ENCODE assay signal across 9 mouse cellular contexts in the genomic region with DNA sequence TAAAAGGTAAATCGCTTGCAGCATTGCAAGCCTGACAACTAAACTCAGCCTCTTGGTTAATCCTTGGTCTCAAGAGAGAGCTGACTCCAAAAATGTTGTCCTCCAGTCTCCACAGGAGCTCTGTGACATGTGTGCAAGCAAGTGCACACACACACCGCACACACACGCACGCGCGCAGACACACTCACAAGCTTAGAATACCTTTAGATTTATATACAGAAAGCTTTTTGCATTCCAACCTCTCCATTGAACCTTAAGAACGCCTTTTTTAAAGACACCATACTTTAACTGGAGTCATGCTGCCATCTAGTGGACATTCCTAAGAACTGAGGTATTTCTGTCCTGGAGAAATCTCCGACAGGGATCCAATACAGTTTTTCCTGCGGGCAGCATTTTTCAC.
A peak's percentile ranks its signal among the peaks of the same experiment; 100 is the strongest.
DNase-seq lines count a peak whose midpoint lies in the region; ATAC-seq lines count a peak whose summit lies in the region.
"Had no signal": no experiment of that assay in that cellular context is flagged by ENCODE, and none has a peak within 500 bp of the region (broad histone marks: within the 10 kb centered on the region; RNA-seq: fewer than 3 reads in every experiment).

No protein-coding gene starts in this region.

- no peak overlapping the region for H3K4me3 ChIP-seq in intestine, embryonic 15.5 days (replicated peaks)
- H3K4me3 ChIP-seq: erythroblast, embryonic 14.5 days had no signal

- peak; percentile 49; the same call in 1 of the 2 replicates for ATAC-seq in intestine, embryonic 15.5 days

- H3K4me2 ChIP-seq in intestine, embryonic 15.5 days (replicated peaks): peak overlapping the region; percentile 30; the same call in 1 of the 2 replicates

- DNase-seq in ovary, postnatal 14 days (ENCODE audit: low spot score): peak; percentile 39
- DNase-seq in ovary, postnatal 10 days (ENCODE audit: low spot score): no peak
- DNase-seq in cerebellum, adult 9-11 months: peak; percentile 23
- DNase-seq in frontal cortex, postnatal 10 days (ENCODE audit: low spot score in 2 of 2): peak; percentile 33 to 40
- DNase-seq in left cerebral cortex, postnatal 36 days (ENCODE audit: low spot score in 2 of 2): peak; percentile 45 to 55
- peak; percentile 40 for DNase-seq in neural tube, embryonic 10.5 days (ENCODE audit: extremely low spot score, low spot score)
- no peak for DNase-seq in urinary bladder, postnatal 10 days (ENCODE audit: low spot score)

- H3K4me1 ChIP-seq in intestine, embryonic 15.5 days (replicated peaks): no peaks in the 10 kb centered on the region

- H3K27me3 ChIP-seq in intestine, embryonic 15.5 days (replicated peaks): no peaks in the 10 kb centered on the region

- H3K9ac ChIP-seq in intestine, embryonic 15.5 days: no peak overlapping the region

- no peak overlapping the region for H3K27ac ChIP-seq in intestine, embryonic 15.5 days

- H3K9me3 ChIP-seq in intestine, embryonic 15.5 days: no peaks in the 10 kb centered on the region

- 13% methylated on average over 9 of the region's 9 CpGs for WGBS in intestine, embryonic 15.5 days

- intact Hi-C loops in left cerebral cortex, postnatal 36 days (cut with DNase I): loop anchor here (5.0 kb wide), 1 partner anchor 309 kb away; no protein-coding TSS in a partner anchor

- H3K36me3 ChIP-seq in intestine, embryonic 15.5 days: no peaks in the 10 kb centered on the region

Comparison
In these comparisons a context has a peak if more than half of its experiments do, and no peak if none do; other contexts are left out.
1. DNase-seq: peak in ovary, postnatal 14 days (single experiment), cerebellum, adult 9-11 months (single experiment), frontal cortex, postnatal 10 days (2 of 2), left cerebral cortex, postnatal 36 days (2 of 2) and neural tube, embryonic 10.5 days (single experiment); none in ovary, postnatal 10 days (single experiment) and urinary bladder, postnatal 10 days (single experiment).